Mouse (Mus musculus): ENCODE measurements around the gene Gm3336. TPM values are rescaled to one million over a fixed set of nuclear protein-coding genes. Genes with fewer than 3 reads are reported as not detected.

The Gm3336 gene
- polyA plus RNA-seq, 1 experiment from 2014 or later: not detected

DNA sequence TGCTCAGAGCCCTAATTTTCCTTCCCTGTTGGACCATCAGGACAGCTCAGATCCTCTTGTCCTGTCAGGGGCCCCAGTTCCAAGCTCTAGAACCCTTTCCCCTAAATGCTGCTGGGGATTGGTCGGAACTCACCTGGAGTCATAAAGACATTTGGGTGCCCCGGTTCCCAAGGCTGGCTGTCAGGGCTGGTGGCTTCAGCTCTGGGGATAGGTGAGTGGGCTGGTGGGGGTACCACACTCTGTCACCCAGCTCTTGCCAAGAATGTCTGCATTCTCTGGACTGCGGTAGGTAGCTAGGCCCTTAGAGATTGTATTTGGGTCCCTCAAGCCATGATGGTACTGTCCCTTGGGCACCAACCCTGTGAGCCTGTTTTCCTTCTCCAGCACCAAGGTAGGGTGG lies 15.1 kb upstream of the Gm3336 start, which contains the start of gene Iqcn:
Iqcn (plus strand) TSS at position 171 of the 400 bp plus-strand sequence.
- Histone ChIP-seq H3K36me3 (no peaks in the 10 kb centered on the region), H3K9me3 (replicated peaks) (no peaks in the 10 kb centered on the region), H3K4me1 (peaks cover 14% of the 10 kb centered on the region), H3K27ac (peak within 1 kb of the TSS; percentile 18; the same call in 1 of the 2 replicates), H3K27me3 (replicated peaks) (no peaks in the 10 kb centered on the region), H3K4me3 (no peak within 1 kb of the TSS), H3K4me2 (no peak within 1 kb of the TSS), H3K9ac (no peak within 1 kb of the TSS)
- no peak for ATAC-seq
- WGBS (ENCODE audit: insufficient replicate concordance): 87% methylated on average over 3 of the region's 3 CpGs

DNA sequence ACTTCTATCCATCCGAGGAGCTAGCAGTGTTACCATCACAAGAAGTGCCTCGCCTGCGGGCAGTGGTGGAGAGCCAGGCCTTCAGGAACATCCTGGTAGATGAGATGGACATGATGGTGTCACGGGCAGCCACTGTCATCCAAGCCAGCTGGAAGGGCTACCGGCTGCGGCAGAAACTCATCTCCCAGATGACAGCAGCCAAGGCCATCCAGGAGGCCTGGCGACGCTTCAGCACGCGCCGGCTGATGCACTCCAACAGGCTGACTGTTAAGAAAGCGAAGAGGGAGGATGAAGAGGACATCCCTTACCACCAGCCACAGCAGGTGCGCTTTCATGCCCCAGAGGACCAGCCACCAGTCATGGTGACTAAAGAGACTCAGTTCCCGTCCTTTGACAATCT lies 10.1 kb upstream of the Gm3336 start:
- H3K27me3 ChIP-seq (replicated peaks): peaks cover 17% of the 10 kb centered on the region
- no peak overlapping the region for H3K27ac ChIP-seq
- no peak overlapping the region for H3K4me3 ChIP-seq
- no peak for ATAC-seq
- H3K9ac ChIP-seq: no peak overlapping the region
- H3K9me3 ChIP-seq (replicated peaks): no peaks in the 10 kb centered on the region
- H3K4me2 ChIP-seq: no peak overlapping the region
- H3K4me1 ChIP-seq: no peaks in the 10 kb centered on the region
- no peaks in the 10 kb centered on the region for H3K36me3 ChIP-seq
- 73% methylated on average over 14 of the region's 14 CpGs for WGBS (ENCODE audit: insufficient replicate concordance)

DNA sequence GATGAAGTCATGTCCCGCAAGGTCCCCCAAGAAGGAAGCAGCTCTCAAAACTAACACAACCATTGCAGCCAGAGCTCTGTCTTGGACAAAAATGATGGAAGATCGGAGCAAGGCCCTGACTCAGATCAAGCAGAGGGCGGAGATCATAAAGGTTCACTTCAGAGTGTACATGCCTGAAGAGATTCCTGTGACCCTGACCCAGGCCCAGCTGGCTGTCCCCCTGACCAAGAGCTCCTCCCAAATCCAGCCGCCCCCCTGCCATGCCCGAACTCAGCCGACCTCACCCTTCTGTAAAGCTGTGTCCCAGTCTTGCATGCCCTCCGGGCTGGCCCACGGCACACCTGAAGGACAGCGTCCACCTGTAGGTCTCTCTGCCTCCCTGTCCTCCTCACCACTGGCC lies 8.5 kb upstream of the Gm3336 start:
- no peaks in the 10 kb centered on the region for H3K9me3 ChIP-seq (replicated peaks)
- peaks cover 17% of the 10 kb centered on the region for H3K27me3 ChIP-seq (replicated peaks)
- no peak overlapping the region for H3K27ac ChIP-seq
- H3K4me3 ChIP-seq: no peak overlapping the region
- H3K4me1 ChIP-seq: no peaks in the 10 kb centered on the region
- WGBS (ENCODE audit: insufficient replicate concordance): 79% methylated on average over 9 of the region's 9 CpGs
- H3K36me3 ChIP-seq: no peaks in the 10 kb centered on the region
- no peak overlapping the region for H3K4me2 ChIP-seq
- ATAC-seq: no peak
- no peak overlapping the region for H3K9ac ChIP-seq

DNA sequence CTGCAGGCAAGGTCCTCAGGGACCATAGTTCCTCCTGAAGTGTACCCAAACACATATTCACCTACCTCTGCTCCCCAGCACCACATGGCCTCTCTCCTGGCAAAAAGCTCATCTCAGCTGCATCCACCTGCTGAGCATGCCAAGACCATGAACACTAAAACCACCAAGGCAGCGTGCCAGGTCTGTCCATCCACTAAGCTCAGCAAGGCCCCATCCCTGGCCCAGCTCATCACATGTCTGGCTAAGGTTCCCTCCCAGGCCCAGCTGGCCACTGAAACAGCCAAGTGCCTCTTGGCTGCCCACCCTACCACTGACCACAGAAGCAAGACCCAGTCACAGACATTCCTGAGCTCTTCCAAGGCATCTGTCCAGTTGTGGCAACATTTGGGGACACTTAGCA lies 8.0 kb upstream of the Gm3336 start:
- Histone ChIP-seq H3K9ac (no peak overlapping the region), H3K4me3 (no peak overlapping the region), H3K4me2 (no peak overlapping the region), H3K27me3 (replicated peaks) (peaks cover 19% of the 10 kb centered on the region), H3K36me3 (no peaks in the 10 kb centered on the region), H3K9me3 (replicated peaks) (no peaks in the 10 kb centered on the region), H3K4me1 (no peaks in the 10 kb centered on the region), H3K27ac (no peak overlapping the region)
- no peak for ATAC-seq
- WGBS (ENCODE audit: insufficient replicate concordance): 63% methylated on average over 1 of the region's 1 CpGs

DNA sequence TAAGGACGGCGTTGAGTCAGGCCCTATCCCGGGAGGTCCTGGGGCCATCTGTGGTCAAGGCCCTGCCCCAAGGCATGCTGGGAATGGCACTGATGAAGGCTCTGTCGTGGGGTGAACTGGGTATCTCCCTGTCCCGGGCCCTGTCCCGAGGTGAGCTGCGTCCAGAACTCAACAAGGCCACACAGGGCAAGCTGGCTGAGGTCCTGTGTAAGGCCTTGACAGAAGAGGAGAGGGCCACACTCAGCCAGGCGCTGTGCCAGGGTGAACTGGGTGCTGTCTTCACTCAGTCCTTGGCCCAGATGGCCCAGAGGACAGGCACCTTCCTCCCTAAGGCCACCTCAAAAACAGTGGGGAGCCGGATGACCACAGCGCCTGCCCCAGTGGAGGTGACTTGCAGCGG lies 7.3 kb upstream of the Gm3336 start:
- 66% methylated on average over 11 of the region's 11 CpGs for WGBS (ENCODE audit: insufficient replicate concordance)
- Histone ChIP-seq H3K27ac (no peak overlapping the region), H3K27me3 (replicated peaks) (peaks cover 22% of the 10 kb centered on the region), H3K9ac (no peak overlapping the region), H3K4me2 (no peak overlapping the region), H3K36me3 (no peaks in the 10 kb centered on the region), H3K9me3 (replicated peaks) (no peaks in the 10 kb centered on the region), H3K4me1 (no peaks in the 10 kb centered on the region), H3K4me3 (no peak overlapping the region)
- no peak for ATAC-seq

DNA sequence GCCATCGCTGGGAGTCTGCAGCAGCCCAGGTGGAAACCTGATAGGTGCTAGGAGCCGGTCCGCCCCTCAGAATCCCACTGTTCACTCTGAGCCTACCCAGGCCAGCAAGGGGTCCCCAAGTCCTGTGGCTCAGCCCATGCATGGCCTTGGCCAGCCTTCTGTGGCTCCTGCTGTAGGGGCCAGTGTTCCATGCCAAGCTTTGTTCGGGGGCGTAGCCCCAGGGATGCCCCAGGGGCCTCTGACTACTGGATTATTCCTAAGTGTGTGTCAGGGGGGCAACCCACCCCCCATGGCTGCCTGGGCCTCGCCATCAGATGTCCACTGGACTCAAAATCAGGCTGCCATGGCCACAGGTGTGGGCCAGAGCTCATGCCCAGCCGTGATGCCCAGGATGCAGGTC lies 4.4 kb upstream of the Gm3336 start:
- Histone ChIP-seq H3K4me3 (no peak overlapping the region), H3K4me2 (no peak overlapping the region), H3K4me1 (peaks cover 3% of the 10 kb centered on the region; the same call in 1 of the 2 replicates), H3K9me3 (replicated peaks) (no peaks in the 10 kb centered on the region), H3K27ac (no peak overlapping the region), H3K27me3 (replicated peaks) (peaks cover 41% of the 10 kb centered on the region), H3K9ac (no peak overlapping the region), H3K36me3 (no peaks in the 10 kb centered on the region)
- ATAC-seq: no peak
- WGBS (ENCODE audit: insufficient replicate concordance): 62% methylated on average over 7 of the region's 7 CpGs

DNA sequence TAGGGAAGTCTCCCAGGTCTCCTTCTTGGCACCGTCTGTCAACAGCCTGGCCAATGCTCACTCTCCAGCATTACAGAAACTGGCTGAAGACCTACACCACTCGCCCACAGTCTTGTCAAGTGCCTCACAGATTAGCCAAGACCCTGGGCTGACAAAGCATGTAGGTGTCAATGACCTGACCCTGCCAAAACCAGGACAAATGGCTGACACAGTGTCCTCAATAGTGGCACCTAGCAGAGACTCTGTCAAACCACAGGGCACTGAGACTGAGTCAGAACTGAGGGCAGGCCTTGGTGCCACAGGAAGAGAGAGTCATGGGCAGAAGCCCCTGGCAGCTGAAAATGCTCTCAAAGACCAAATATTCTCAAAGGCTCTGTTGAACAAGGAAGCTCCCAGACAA lies 3.3 kb upstream of the Gm3336 start:
- WGBS (ENCODE audit: insufficient replicate concordance): 38% methylated on average over 2 of the region's 2 CpGs

DNA sequence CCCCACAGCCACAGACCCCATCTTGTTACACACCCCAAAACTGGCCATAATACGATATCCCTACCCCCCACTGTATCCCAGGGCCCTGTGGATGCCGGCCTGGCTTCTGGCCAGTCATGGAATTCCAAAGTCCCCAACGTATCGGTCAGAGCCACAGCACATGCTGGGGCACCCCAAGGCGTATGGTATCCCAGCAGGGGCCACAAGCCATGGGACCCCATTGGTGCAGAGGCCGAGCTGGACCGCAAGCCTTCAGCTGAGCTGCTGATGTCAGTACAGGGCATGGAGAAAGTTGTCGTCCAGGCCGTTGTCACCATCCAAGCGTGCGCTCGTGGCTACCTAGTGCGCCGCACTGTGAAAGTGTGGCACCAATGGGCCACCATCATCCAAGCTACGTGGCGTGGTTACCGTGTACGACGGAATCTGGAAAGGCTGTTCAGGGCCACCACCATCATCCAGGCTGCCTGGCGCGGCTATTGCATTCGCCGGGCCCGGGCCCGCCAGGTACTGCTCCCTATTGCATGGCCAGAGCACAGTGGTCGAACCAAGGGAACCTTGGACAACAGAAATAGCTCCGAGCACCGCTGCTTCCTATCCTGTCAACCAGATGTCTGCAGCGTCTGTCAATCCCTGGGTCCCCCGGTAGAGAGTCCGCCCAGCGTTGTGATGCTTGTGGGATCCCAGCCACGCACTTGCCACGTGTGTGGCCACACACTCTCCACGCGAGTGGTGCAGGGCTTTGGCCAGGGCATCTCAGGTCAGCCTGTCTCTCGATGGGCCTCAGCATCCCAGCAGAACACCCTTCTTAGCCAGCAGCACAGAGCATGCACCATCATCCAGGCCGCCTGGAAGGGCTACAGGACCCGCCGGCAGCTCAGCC lies 1.6 kb upstream of the Gm3336 start:
- H3K4me3 ChIP-seq: no peak overlapping the region
- ATAC-seq: no peak
- 68% methylated on average over 40 of the region's 40 CpGs for WGBS (ENCODE audit: insufficient replicate concordance)

More for the DNA sequence above, 3.3 kb upstream of the Gm3336 start:
- Histone ChIP-seq H3K4me3 (no peak overlapping the region), H3K36me3 (no peaks in the 10 kb centered on the region), H3K4me2 (no peak overlapping the region), H3K9ac (no peak overlapping the region), H3K27me3 (replicated peaks) (peaks cover 43% of the 10 kb centered on the region), H3K9me3 (replicated peaks) (no peaks in the 10 kb centered on the region), H3K4me1 (peaks cover 3% of the 10 kb centered on the region; the same call in 1 of the 2 replicates), H3K27ac (no peak overlapping the region)
- no peak for ATAC-seq

DNA sequence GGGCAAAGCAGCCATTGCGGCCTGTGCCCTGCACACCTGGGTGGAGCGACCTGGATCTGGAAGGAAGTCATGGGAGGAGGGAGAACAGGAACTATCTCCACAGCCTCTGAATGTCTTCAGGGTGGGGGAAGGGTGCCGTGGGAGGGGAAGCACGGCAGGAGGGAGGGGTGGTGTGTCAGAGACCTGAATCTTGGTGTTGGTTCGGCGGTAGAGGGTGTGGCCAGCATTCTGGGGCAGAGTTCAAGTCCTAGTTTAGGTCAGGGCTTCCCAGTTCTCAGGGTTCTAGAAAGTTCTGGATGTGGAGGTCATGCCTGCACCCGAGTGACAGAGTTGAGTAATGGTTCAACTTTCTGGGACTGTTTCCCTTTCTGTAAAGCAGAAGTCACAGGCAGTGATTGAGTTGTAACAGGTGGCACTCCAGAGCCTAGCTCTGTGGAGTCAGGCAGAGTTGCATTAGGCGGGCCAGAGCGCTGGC lies 1.5 kb downstream of the Gm3336 start:
- Histone ChIP-seq H3K9me3 (replicated peaks) (no peaks in the 10 kb centered on the region), H3K27me3 (replicated peaks) (peaks cover 48% of the 10 kb centered on the region), H3K27ac (no peak overlapping the region), H3K4me3 (no peak overlapping the region), H3K9ac (no peak overlapping the region), H3K4me2 (no peak overlapping the region), H3K4me1 (peaks cover 3% of the 10 kb centered on the region; the same call in 1 of the 2 replicates), H3K36me3 (no peaks in the 10 kb centered on the region)
- 36% methylated on average over 9 of the region's 9 CpGs for WGBS (ENCODE audit: insufficient replicate concordance)
- ATAC-seq: no peak

More for the DNA sequence above, 1.6 kb upstream of the Gm3336 start:
- Histone ChIP-seq H3K27me3 (replicated peaks) (peaks cover 36% of the 10 kb centered on the region), H3K27ac (no peak overlapping the region), H3K9ac (no peak overlapping the region), H3K4me1 (peaks cover 3% of the 10 kb centered on the region; the same call in 1 of the 2 replicates), H3K4me2 (no peak overlapping the region), H3K9me3 (replicated peaks) (no peaks in the 10 kb centered on the region), H3K36me3 (no peaks in the 10 kb centered on the region)

DNA sequence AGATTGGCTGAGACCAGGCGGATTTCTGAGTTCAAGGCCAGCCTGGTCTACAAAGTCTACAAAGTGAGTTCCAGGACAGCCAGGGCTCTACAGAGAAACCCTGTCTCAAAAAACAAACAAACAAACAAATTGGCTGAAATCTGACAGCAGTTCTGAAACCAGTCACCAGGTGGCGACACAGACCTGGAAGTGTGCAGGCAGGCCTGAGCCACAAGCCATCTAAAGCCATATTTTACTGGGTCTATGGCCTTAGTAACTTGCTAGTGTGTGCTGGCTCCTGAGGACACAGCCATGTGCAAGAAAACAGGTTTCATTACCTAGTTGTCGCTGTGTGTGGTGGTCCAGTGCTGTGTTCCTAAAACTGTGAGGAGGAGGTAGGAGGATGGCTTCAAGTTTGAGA lies 2.4 kb downstream of the Gm3336 start:
- H3K4me3 ChIP-seq: no peak overlapping the region
- H3K36me3 ChIP-seq: no peaks in the 10 kb centered on the region
- no peak for ATAC-seq
- H3K4me1 ChIP-seq: peaks cover 3% of the 10 kb centered on the region; the same call in 1 of the 2 replicates
- no peak overlapping the region for H3K9ac ChIP-seq
- H3K4me2 ChIP-seq: no peak overlapping the region
- no peaks in the 10 kb centered on the region for H3K9me3 ChIP-seq (replicated peaks)
- no peak overlapping the region for H3K27ac ChIP-seq
- H3K27me3 ChIP-seq (replicated peaks): peaks cover 49% of the 10 kb centered on the region
- 5% methylated on average over 3 of the region's 3 CpGs for WGBS (ENCODE audit: insufficient replicate concordance)

DNA sequence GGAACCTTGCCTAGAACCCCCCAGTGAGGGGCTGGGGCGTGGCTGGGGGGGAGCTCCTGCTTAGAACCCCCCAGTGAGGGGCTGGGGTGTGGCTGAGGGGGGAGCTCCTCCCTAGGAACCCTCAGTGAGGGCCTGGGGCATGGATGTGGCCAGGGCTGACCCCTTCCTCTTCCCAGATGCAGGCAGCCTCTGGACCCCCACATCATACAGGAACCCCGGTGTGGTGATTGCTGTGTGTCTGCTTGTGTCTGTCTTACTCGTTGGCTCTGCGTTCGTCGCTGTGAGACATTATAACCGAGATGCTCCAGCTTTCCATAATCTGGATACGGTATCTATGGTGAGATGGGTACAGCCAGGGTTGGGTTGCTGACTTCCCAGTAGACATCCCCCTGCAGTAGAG lies 3.3 kb downstream of the Gm3336 start:
- Histone ChIP-seq H3K27ac (no peak overlapping the region), H3K4me2 (no peak overlapping the region), H3K4me3 (no peak overlapping the region), H3K9ac (no peak overlapping the region), H3K9me3 (replicated peaks) (no peaks in the 10 kb centered on the region), H3K36me3 (no peaks in the 10 kb centered on the region), H3K27me3 (replicated peaks) (peaks cover 54% of the 10 kb centered on the region), H3K4me1 (peaks cover 3% of the 10 kb centered on the region; the same call in 1 of the 2 replicates)
- ATAC-seq: no peak
- 74% methylated on average over 8 of the region's 8 CpGs for WGBS (ENCODE audit: insufficient replicate concordance)

DNA sequence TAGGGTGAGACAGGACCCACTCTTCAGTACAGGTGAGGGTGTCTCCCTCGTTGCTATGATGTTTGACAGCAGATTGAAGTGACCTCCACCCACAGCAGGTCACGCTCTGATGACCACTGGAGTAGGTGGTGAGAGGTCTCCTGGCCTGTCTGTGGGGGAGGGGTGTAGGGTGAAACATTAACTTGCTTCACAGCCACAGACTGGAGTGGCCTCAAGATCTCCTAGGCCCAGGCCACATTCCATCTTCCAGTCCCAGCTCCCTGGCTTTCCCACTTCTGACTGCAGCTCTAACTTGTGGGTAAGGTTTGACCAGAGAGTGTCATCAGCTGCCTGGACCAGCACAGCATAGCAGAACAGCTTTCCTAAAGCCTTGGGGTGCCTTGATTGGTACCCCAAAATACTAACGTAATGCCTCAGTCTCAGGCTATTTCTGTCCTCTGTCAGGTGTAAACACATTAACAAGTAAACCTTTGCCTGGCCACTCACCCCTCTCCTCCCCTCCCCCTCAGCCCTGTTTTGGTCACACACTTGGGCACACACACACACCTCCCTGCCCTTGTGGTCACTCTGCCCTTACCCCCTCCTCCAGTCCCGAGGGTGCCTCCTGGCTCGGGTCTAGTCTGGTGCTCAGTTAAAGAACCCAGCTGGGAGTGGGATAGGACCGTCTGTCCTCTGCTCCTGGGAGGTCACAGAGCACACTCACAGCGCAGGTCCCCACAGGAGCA lies 5.3 kb downstream of the Gm3336 start, which contains the start of gene Pde4c:
Pde4c (plus strand) TSS at position 235 of the 725 bp plus-strand sequence.
- H3K9ac ChIP-seq: no peak within 1 kb of the TSS; the same call in 1 of the 2 replicates
- H3K36me3 ChIP-seq: no peaks in the 10 kb centered on the region
- H3K27ac ChIP-seq: peak within 1 kb of the TSS; percentile 73
- H3K4me1 ChIP-seq: peaks cover 9% of the 10 kb centered on the region; the same call in 1 of the 2 replicates
- peaks cover 54% of the 10 kb centered on the region for H3K27me3 ChIP-seq (replicated peaks)
- H3K9me3 ChIP-seq (replicated peaks): no peaks in the 10 kb centered on the region
- H3K4me2 ChIP-seq: no peak within 1 kb of the TSS; the same call in 1 of the 2 replicates
- H3K4me3 ChIP-seq: no peak within 1 kb of the TSS
- ATAC-seq: peak; percentile 52
- WGBS (ENCODE audit: insufficient replicate concordance): 50% methylated on average over 7 of the region's 7 CpGs
